Mouse (Mus musculus): ENCODE results near the gene Gabbr2.

The Gabbr2 gene

DNA sequence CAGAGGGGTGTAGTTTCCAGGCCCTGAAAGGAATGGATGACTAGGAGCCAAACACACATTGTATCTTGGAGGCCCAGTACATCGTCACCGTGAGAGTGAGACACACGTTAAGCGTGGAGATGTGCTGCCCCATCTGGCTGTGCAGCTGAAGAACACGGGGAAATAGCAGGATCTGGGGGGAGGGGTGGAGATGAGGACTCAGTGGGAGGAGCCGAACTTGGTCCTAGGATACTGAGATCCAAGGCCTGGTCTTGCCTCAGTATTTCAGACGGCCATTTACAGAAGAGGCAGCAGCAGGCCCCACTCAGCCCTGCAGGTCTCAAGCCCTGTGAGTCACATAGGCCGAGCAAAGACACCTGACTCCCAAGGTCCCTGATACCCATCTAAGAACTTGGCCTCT is 72.5 kb downstream of the Gabbr2 start:
- in situ Hi-C loops (cut with MboI), result no loop called here

GRCm38 (mm10) chr4:46916786-46917185 is 74.9 kb downstream of the Gabbr2 start:
- in situ Hi-C loops (cut with MboI), result no loop called here

- in situ Hi-C loops (cut with MboI), result no loop called here
These were observed 75.7 kb downstream of the Gabbr2 start for GRCm38 (mm10) chr4:46915934-46916333.

- in situ Hi-C loops (cut with MboI), result no loop called here
These were observed 76.2 kb downstream of the Gabbr2 start for GRCm38 (mm10) chr4:46915476-46915875.

DNA sequence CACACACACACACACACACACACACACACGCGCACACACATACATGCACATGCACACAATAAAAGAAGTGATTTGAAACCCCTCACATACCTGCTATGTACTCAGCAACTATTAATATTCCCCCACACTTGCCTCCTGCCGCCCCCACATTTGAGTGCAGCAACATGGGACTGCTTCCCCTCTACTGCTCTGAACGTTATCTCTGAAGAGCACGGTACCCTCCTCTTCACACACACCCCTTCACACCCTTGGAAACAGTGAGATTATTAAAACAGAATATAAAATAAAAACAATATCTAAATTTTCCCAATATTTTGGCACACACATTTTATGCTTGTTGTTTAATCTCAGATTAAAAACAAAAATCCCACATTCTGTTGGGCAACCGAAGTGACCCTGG is 77.1 kb downstream of the Gabbr2 start:
- in situ Hi-C loops (cut with MboI), result no loop called here

DNA sequence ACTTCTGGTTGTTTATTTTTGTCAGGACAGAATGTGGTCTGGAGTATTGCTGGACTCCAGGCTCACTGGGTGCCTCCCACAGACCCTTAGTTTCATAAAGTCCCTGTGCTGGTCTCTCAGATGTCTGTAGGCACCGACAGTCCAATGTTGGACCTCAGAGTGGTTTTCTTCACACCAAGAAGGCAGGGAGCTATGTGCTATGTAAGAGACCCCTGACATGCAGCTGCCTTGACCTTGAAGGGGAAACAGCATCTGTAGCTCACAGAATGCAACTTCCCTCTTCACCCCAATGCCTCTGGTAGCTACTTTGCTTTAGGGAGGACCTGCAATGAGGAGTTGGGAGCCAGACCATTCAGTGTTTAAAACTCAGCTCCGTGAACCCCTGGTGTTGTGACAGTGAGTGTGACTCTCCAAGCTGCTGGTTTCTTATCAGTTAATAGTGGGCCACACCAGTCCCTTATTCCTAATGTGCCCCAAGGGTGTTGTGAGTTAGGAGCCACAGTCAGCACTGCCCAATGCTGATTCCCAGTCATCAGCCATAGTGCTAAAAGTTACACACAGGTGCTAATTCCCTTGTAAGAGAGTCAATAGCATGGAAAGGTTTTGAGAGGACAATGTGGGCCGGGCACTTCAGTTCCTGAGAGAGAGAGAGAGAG is 85.5 kb downstream of the Gabbr2 start:
- in situ Hi-C loops (cut with MboI), result no loop called here

GRCm38 (mm10) chr4:46905152-46905551 is 86.5 kb downstream of the Gabbr2 start:
- in situ Hi-C loops (cut with MboI), result no loop called here

DNA sequence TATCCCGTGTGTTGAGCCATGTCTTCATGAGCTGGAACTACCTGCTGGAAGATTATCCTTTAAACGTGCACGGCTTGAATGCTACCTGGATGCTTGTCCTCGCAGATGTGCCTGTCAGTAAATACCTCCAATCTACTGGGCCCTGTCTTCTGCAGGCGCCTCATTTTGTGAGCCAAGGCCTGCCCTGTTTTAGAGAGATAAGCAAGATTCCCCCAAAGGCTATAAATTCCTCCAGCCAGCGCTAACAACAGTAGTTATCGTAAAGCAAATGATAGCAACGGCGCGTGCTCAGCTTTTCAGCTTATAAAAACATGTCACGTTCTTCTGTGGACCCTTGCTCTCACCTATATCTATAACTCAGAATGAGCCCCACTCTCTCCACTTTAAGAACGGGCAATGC is 87.5 kb downstream of the Gabbr2 start:
- in situ Hi-C loops (cut with MboI), result no loop called here

DNA sequence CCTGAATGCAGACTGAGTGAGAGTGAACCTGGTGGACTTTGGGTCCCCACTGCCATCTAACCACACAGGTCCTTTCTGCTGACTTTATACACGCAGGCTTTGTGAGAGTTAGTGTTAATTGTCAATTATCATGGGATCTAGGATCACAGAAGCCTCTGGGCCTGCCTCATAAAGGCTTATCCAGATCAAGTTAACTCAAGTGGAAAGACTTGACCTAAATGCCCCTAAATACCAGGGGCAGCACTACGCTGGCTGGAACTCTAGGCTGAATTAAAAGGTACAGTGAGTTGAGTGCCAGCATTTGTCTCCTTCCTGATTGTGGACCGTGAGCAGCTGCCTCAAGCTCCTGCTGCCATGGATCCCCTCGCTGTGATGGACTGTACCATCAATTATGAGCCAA is 93.1 kb downstream of the Gabbr2 start:
- in situ Hi-C loops (cut with MboI), result no loop called here

GRCm38 (mm10) chr4:46897634-46898399 is 93.9 kb downstream of the Gabbr2 start:
- in situ Hi-C loops (cut with MboI), result no loop called here

DNA sequence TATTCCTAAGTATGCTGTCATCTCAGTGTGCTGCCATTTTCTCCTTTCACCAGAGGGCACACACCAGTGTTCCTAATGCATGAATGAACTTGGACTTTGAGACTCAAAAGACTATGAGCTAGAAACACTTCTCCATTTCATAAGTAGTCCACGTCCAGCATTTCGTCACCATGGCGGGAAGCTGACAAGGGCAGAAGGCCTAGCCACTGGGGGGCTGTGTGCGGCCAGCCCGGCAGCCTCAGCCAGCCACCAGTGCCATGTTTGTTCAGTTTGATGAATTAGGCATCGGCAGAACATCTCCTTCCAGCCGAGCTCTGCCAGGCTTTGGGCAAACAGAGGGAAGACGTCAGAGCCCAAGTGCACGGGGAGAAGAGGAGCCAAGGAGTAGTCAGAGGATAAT is 97.5 kb downstream of the Gabbr2 start:
- in situ Hi-C loops (cut with MboI), result no loop called here

DNA sequence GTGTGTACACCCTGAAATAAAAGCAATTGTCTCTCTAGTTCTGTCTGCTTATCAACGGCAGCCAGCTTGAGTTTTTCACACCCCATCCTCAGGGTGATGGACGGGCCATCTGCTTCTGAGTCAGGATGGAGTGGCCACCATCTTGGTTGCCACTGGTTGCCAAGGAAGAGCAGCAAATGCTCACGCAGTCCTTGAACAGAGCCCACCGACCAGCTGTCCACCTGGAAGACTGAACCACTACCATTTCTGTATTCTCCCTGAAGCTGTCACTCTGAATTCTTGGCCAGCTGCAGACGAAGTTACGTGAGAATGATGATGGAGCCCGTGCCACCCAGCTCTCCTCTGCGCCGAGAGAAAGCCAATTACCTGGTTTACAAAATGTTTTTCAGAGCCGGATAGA is 102.5 kb downstream of the Gabbr2 start:
- in situ Hi-C loops (cut with MboI), result no loop called here

GRCm38 (mm10) chr4:46885627-46886383 is 105.9 kb downstream of the Gabbr2 start:
- in situ Hi-C loops (cut with MboI), result no loop called here

DNA sequence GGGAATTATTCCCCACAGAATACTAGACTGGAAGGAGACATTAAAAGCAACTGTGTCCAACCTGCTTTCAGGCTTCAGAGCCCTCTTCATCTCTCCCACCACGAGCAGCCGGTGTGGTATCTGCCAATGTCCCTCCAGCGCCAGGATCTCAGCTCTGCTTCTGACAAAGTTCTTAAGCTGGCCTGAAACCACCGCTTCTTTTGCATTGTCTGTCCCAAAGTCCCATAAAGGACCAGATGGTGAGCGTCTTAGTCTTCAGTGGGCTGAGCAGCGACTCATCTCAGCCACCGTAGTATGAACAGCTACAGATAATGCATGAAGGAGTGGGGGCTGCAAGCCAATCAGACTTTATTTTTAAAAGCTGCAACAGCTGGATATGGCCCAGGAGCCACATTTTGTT is 107.5 kb downstream of the Gabbr2 start:
- in situ Hi-C loops (cut with MboI), result no loop called here

- in situ Hi-C loops (cut with MboI), result no loop called here
These were observed 108.1 kb downstream of the Gabbr2 start for GRCm38 (mm10) chr4:46883546-46883945.

DNA sequence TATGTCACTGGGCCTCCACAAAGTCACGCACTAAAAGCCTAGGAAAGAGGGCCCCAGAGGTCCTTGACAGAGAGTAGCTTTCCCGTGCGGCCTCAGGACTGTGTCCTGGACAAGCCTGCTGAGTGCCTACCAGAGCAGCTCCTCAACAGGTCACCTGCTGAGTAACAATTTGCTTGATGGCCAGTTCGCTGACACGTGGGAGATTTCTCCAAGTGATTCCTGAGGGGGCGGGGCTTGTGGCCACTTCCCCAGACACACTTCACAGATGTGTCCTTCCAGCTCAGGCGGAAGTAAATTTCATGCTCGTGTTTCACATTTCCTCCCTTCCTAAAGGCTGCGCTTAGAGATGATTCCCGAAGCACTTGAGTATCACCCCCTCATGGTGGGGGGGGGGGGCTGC is 108.6 kb downstream of the Gabbr2 start:
- in situ Hi-C loops (cut with MboI), result no loop called here

GRCm38 (mm10) chr4:46881271-46881670 is 110.4 kb downstream of the Gabbr2 start:
- in situ Hi-C loops (cut with MboI), result no loop called here

DNA sequence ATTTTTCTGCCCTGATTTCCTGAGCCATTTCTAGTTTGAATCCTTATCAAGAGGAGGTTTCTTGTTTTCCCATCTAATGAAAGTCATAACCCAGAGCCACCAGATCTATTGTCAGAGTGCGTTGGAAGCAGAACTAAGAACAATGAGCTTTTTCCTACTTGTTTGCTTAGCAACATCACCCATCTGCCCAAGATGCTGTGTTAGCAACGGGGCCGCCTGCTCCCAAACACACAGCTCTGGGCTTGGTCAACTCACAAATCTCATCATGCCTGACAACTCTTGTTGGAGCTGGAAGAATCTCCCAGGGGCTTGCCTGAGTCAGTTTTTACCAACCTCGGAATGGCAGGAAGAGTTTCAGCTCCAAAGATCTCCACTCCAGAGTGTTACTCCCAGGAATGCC is 111.7 kb downstream of the Gabbr2 start:
- in situ Hi-C loops (cut with MboI), result no loop called here

GRCm38 (mm10) chr4:46872750-46873149 is 118.9 kb downstream of the Gabbr2 start:
- in situ Hi-C loops (cut with MboI), result no loop called here

DNA sequence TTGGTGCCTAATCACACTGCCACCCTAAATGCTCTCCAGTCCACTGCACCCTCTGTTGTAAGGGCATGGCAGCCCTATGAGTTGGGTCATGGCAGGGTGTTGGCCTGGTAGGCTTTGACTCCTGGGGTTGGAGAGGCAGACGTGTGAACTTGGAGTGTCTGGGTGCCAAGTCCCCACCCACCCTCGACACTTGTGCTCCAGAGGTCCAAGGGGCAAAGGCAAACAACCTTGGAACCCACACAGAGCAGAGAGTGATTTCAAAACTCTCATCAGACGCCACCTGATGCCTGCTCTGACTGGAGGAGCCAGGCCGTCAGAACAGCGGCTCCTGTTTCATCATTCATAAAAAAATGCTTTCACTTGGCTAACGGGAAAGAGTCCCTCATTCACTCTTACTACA is 121.5 kb downstream of the Gabbr2 start:
- in situ Hi-C loops (cut with MboI), result no loop called here

GRCm38 (mm10) chr4:46869380-46869779 is 122.3 kb downstream of the Gabbr2 start:
- in situ Hi-C loops (cut with MboI), result no loop called here

GRCm38 (mm10) chr4:46868921-46869320 is 122.8 kb downstream of the Gabbr2 start:
- in situ Hi-C loops (cut with MboI), result no loop called here

- in situ Hi-C loops (cut with MboI), result no loop called here
These were observed 123.5 kb downstream of the Gabbr2 start for GRCm38 (mm10) chr4:46868181-46868580.

All from mature B cell (primary cell).